Mouse (Mus musculus) small intestine, adult 2 months (tissue): Measurements from ENCODE around the gene Bcl2l12.

Source experiments
- CTCF ChIP-seq: fragments of 200-500 bp; IDR thresholded peaks from 2 replicates; pipeline ENCODE4 v1.5.1; 2012; ENCODE audit warnings: low read depth, mild to moderate bottlenecking, control low read depth, inconsistent platforms, low read length, moderate library complexity, mixed read lengths; ENCODE audit not compliant: insufficient replicate concordance, insufficient read length; ENCODE audit errors: extremely low read depth
- POLR2A ChIP-seq: fragments of 200-500 bp; IDR thresholded peaks from 2 replicates; pipeline ENCODE4 v1.6.1; 2012; ENCODE audit warnings: low read depth, mild to moderate bottlenecking, control low read depth, inconsistent platforms, low read length, moderate library complexity

DNA sequence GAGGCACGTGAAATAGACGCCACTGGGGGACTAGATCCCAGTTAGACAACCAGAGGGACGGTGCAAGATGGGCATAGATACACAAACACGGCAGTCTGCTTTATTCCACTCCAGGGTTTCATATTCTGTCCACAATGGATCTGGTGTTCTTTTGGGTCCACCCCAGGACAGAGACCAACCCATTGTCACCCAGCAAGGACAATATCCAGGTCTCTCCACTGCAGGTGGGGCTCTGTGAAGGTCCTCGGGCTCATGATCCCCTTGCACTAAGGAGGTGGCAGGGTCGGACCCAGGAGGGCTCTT, 23.4 kb downstream of the Bcl2l12 start:
- TF ChIP-seq CTCF, result no peak
- no peak for TF ChIP-seq POLR2A
